Mouse (Mus musculus) induced T-regulatory cell, adult 2 months (primary cell): ENCODE data around the gene Ddit4l.
"Not testable (repeated sequence)": the region's sequence is repeated elsewhere in the genome, so short reads cannot be mapped to it uniquely, and the experiment has no call there.

ENCODE experiments used
- DNase-seq: peaks from one replicate; pipeline ENCODE4 v3.0.0-alpha.2; 2012; ENCODE audit warnings: low read depth

The Ddit4l gene

DNA sequence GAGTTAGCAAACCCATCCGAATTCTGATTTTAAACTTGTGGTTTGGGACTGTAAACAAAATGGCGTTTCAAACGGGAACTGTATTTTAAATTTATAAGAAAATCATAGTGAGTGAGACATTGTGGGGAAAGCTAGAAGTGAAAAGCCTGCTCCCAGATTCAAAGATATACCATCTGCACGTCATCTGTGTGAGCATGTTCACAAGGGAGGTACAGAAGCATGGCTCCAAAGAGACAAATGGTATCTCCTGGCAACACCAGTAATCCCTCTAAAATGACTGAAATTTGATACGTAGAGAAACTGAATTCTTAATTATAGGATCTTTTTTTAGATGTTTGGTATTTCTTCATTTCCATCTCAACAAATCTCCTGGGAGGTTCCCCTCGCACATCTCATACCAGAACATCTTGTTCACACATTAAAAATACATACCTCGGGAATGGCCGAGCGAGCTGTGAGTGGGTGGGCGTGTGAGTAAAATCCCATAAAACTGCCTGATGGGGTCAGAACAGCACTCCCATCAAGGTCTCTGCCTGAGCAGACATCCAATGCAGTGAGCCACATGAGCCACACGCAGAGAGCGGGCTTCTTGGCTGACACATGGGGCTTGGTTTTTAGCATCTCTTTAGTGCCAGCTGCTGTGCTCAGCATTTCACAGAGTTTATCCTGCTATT lies 26.2 kb downstream of the Ddit4l start:
- DNase-seq = no peak

DNA sequence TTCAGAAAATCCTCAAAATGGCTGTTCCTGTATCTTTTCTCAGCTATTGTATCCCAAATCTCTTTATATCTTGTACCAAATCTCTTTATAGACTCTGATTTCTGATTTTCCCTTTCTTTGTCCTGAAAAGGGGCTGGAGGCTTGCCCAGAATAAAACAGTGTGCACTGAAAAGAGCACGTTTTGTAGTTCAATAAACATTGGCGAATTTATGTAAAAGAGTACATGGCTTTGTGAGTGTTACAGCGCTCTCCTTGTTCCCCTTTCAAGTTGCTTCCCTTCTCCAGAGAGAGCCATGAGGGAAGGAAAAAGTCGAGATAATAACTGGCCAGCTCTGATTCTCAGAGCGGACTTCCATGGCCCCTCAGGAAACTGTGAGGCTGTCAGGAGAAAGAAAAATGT lies 27.7 kb downstream of the Ddit4l start:
- no peak for DNase-seq

DNA sequence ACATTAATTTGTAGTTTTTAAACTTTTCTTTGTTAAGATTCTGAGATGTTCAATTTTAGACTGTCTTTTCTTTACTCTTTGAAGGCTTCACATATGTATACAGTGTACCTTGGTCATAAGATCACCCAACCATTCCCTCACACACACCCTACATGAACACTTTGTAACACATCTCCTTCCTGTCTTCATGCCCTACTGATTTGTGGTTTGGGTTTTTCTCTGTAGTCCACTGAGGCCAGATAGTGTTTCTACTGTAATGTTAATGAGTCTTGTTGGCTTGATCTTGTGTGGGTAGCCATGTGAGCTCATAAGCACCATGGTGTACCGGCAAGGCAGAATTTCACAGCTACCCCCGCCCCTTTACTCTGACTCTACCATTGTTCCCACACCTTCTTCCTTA lies 31.4 kb downstream of the Ddit4l start:
- DNase-seq = no peak

DNA sequence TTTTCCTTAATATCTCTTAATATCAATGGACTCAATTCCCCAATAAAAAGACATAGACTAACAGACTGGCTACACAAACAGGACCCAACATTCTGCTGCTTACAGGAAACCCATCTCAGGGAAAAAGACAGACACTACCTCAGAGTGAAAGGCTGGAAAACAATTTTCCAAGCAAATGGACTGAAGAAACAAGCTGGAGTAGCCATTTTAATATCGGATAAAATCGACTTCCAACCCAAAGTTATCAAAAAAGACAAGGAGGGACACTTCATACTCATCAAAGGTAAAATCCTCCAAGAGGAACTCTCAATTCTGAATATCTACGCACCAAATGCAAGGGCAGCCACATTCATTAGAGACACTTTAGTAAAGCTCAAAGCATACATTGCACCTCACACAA lies 49.8 kb downstream of the Ddit4l start, which contains the start of gene Gm21962:
Gene Gm21962, plus strand, starts transcription at position 301 of the 400 bp plus-strand sequence.
- DNase-seq = not testable (repeated sequence)
